Mouse (Mus musculus) liver, embryonic 14 days (tissue): ENCODE data around the gene Wnt8b. TPM values are rescaled to one million over a fixed set of nuclear protein-coding genes. Genes with fewer than 3 reads are reported as not detected.

Source experiments
- polyA plus RNA-seq: library from polyadenylated mRNA; depleted of rRNA; stranded (reverse); fragments of >200 nt; gene quantifications from 2 replicates; pipeline ENCODE4 v1.2.3, GENCODE M21; 2012; rRNA removed

Gene Wnt8b
- polyA plus RNA-seq = not detected in 2 replicates

GRCm38 (mm10) chr19:44493128-44493527 lies at the start of gene Wnt8b:
TSS of gene Wnt8b (plus strand) at chr19:44493472.

GRCm38 (mm10) chr19:44545321-44546041 lies 52.2 kb downstream of the Wnt8b start, which contains the start of gene Sec31b:
TSS of gene Sec31b (minus strand) at chr19:44545864.

GRCm38 (mm10) chr19:44552731-44553130 lies 59.5 kb downstream of the Wnt8b start, which contains the start of gene Gm20538:
TSS of gene Gm20538 (minus strand) at chr19:44552831.

GRCm38 (mm10) chr19:44554861-44555590 lies 61.8 kb downstream of the Wnt8b start, which contains the start of gene Ndufb8:
TSS of gene Ndufb8 (minus strand) at chr19:44555440.

GRCm38 (mm10) chr19:44562652-44563206 lies 69.5 kb downstream of the Wnt8b start, which contains the start of gene Hif1an:
TSS of gene Hif1an (plus strand) at chr19:44562850.

Other genes with a start within 250 kb of the Wnt8b start
- 87.0 and 90.6 TPM in 2 replicates for gene Scd2, start 199.8 kb upstream of the Wnt8b start, polyA plus RNA-seq
- gene Scd4, start 160.4 kb upstream of the Wnt8b start, polyA plus RNA-seq = 0.06 and 0.07 TPM in 2 replicates
- gene Scd1, start 85.6 kb upstream of the Wnt8b start, polyA plus RNA-seq = 21.0 and 23.2 TPM in 2 replicates
- 0.46 and 0.52 TPM in 2 replicates for gene Sec31b, start 52.4 kb downstream of the Wnt8b start, polyA plus RNA-seq
- gene Gm20538, start 59.4 kb downstream of the Wnt8b start, polyA plus RNA-seq = not detected in 2 replicates
- 203 and 207 TPM in 2 replicates for gene Ndufb8, start 62.0 kb downstream of the Wnt8b start, polyA plus RNA-seq
- gene Hif1an, start 69.4 kb downstream of the Wnt8b start, polyA plus RNA-seq = 6.6 and 7.4 TPM in 2 replicates